9 mouse cellular contexts compared by ENCODE assay signal in the genomic region with DNA sequence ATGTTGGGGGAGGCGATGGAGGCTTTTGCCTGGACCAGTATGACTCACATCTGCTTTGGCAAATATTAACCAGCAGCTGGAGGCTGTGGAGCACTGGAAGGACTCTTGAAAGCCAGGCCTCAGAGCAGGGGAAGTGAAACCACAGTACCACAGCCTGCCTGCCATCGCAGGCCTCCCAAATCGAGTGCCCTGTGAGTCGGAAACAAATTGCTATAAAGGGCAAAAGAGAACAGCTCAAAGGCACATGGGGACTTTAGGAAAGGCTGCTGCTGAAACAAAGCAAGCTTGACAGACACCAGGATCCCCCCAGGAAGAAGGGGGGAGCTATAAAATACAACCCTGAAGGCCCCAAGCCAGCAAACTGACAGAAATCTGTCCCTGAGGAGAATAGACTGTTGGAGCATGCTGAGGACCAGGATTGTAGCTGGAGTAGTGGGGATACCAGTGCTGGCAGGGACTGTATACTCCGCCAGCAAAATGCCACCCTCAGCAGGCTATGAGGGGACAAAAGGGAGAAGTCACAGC. TPM values are rescaled to one million over a fixed set of nuclear protein-coding genes. Genes with fewer than 3 reads are reported as not detected.
DNase-seq lines count a peak whose midpoint lies in the region; ATAC-seq and TF ChIP-seq lines count a peak whose summit lies in the region.
"Had no signal": no experiment of that assay in that cellular context is flagged by ENCODE, and none has a peak within 500 bp of the region (broad histone marks: within the 10 kb centered on the region; RNA-seq: fewer than 3 reads in every experiment).

No protein-coding gene starts in this region.

- no peaks in the 10 kb centered on the region for H3K27me3 ChIP-seq in intestine, postnatal 0 days (replicated peaks; ENCODE audit: control insufficient read depth, insufficient read depth, low read length)

- H3K9ac ChIP-seq in intestine, postnatal 0 days (ENCODE audit: low read depth, low read length), result 0 out of 2 replicates have a peak overlapping the region, but pooled peaks have one; percentile 11

- TF ChIP-seq CTCF in intestine, postnatal 0 days (IDR thresholded peaks at IDR 0.05; ENCODE audit: low read depth), result no peak

- intact Hi-C loops in left cerebral cortex, postnatal 10 days (cut with DNase I), result no loop called here

- no peak overlapping the region for H3K4me3 ChIP-seq in intestine, postnatal 0 days (ENCODE audit: low read depth, low read length)
- H3K4me3 ChIP-seq: erythroblast, embryonic 14.5 days had no signal

- H3K4me2 ChIP-seq in intestine, postnatal 0 days (replicated peaks; ENCODE audit: low read depth), result peak overlapping the region; percentile 24; the same call in 1 of the 2 replicates

- WGBS in intestine, postnatal 0 days, result 21% methylated on average over 5 of the region's 5 CpGs

- DNase-seq in A20 (ENCODE audit: low read depth, low spot score), result peak; percentile 92
- peak; percentile 65 for DNase-seq in Muller cell, postnatal 12 days (ENCODE audit: inconsistent ontology term)
- peak; percentile 98 for DNase-seq in heart, adult 11 months
- DNase-seq in lung, postnatal 10 days, result peak; percentile 33
- DNase-seq in spleen, postnatal 36 days (ENCODE audit: low spot score in 2 of 2), result peak; percentile 79 to 80
- no peak for DNase-seq in left cerebral cortex, postnatal 10 days (ENCODE audit: extremely low spot score in 1 of 2, low spot score in 2 of 2)
- DNase-seq in cerebellum, postnatal 36 days, result no peak

- peak; percentile 77 for ATAC-seq in intestine, postnatal 0 days

- no peaks in the 10 kb centered on the region for H3K9me3 ChIP-seq in intestine, postnatal 0 days (ENCODE audit: control insufficient read depth)

- peaks cover 4% of the 10 kb centered on the region; the same call in 1 of the 2 replicates for H3K4me1 ChIP-seq in intestine, postnatal 0 days (replicated peaks; ENCODE audit: control insufficient read depth, insufficient read depth, low read length)

- peaks cover 6% of the 10 kb centered on the region; the same call in 1 of the 2 replicates for H3K36me3 ChIP-seq in intestine, postnatal 0 days (ENCODE audit: control insufficient read depth, insufficient read depth)

- H3K27ac ChIP-seq in intestine, postnatal 0 days (ENCODE audit: low read depth, low read length), result peak overlapping the region; percentile 42; the same call in 1 of the 2 replicates

RNA-seq across cellular contexts. Expression of gene Gm49361, which starts 15.9 kb away (rescaled TPM):
- not detected in 2 replicates for polyA plus RNA-seq in intestine, postnatal 0 days (2015; fragmentation: Nextera tagmentation; extraction: Ambion mirVana)
- total RNA-seq in left cerebral cortex, postnatal 10 days (2021), result under 1 TPM in 1 of 2 experiments, not detected in 1; 0.65 TPM

RNA-seq across cellular contexts. Expression of gene Lats2, which starts 28.2 kb away (rescaled TPM):
- 8.6 and 9.6 TPM in 2 replicates for polyA plus RNA-seq in intestine, postnatal 0 days (2015; fragmentation: Nextera tagmentation; extraction: Ambion mirVana)
- 10 to 100 TPM in 1 of 2 experiments, 1 to 10 TPM in 1; 9.6 to 14.4 TPM for total RNA-seq in left cerebral cortex, postnatal 10 days (2021)

Comparison
In these comparisons a context has a peak if more than half of its experiments do, and no peak if none do; other contexts are left out.
1. DNase-seq: peak in A20 (single experiment), Muller cell, postnatal 12 days (single experiment), heart, adult 11 months (single experiment), lung, postnatal 10 days (single experiment) and spleen, postnatal 36 days (2 of 2); none in left cerebral cortex, postnatal 10 days (0 of 2) and cerebellum, postnatal 36 days (0 of 2).